ENCODE assay signal across 8 mouse cellular contexts in the genomic region with DNA sequence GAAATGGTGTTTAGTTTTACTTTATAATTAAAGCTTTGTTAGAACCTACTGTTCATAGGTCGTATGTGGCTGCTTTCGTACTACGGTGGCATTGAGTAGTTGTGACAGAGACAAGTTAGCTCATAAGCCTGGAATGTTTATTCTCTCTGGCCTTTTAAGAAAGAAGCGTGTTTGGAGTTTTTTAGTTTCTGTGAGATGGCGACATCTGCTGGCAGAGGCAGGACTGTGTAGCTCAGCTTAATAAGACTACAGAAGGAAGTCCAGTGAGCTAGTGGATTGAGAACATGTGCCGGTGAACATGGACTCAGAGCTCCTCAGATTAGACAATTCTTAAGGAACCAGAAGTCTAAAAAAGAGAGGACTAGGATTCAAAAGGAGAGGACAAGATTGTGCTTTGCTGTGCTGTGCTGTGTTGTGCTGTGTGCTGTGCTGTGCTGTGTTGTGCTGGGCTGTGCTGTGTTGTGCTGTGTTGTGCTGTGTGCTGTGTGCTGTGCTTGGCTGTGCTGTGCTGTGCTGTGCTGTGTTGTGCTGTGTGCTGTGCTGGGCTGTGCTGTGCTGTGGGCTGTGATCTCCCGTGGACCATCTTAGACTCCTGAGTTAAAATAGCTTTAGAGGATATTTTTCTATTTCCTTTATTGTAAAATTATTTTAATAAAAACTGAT. TPM values are rescaled to one million over a fixed set of nuclear protein-coding genes. Genes with fewer than 3 reads are reported as not detected.
DNase-seq lines count a peak whose midpoint lies in the region; ATAC-seq lines count a peak whose summit lies in the region.

No protein-coding gene starts in this region.

- no peak overlapping the region for H3K27ac ChIP-seq in forebrain, embryonic 11.5 days (ENCODE audit: low read depth, low read length)
- H3K27ac ChIP-seq in heart, embryonic 15.5 days = no peak overlapping the region
- H3K27ac ChIP-seq in liver, embryonic 11.5 days (ENCODE audit: low read depth, low read length) = no peak overlapping the region
- no peak overlapping the region for H3K27ac ChIP-seq in stomach, embryonic 16.5 days (ENCODE audit: low read length)

- DNase-seq in CD4-positive, CD25-positive, alpha-beta regulatory T cell, adult 2 months (ENCODE audit: low read depth, low spot score) = peak; percentile 78
- peak; percentile 6 for DNase-seq in c-Kit-negative CD71-positive TER-119-positive erythroid progenitor cells, embryonic 14.5 days (ENCODE audit: low read depth, low spot score)
- peak; percentile 79 for DNase-seq in forebrain, embryonic 11.5 days (ENCODE audit: low spot score)
- peak; percentile 84 for DNase-seq in kidney, postnatal 10 days
- DNase-seq in liver, embryonic 11.5 days (ENCODE audit: low spot score) = no peak
- DNase-seq in neural tube, embryonic 10.5 days (ENCODE audit: extremely low spot score, low spot score) = peak; percentile 64

- no peaks in the 10 kb centered on the region for H3K36me3 ChIP-seq in forebrain, embryonic 11.5 days (ENCODE audit: control insufficient read depth, insufficient read depth, low read length)
- H3K36me3 ChIP-seq in heart, embryonic 15.5 days = peaks cover 11% of the 10 kb centered on the region
- no peaks in the 10 kb centered on the region; the same call in 1 of the 2 replicates for H3K36me3 ChIP-seq in liver, embryonic 11.5 days (ENCODE audit: control insufficient read depth, insufficient read depth, low read length)
- 0 out of 2 replicates have a peak, but pooled peaks cover 3% of the 10 kb centered on the region for H3K36me3 ChIP-seq in stomach, embryonic 16.5 days (ENCODE audit: control insufficient read depth, insufficient read depth, low read length)

- no peaks in the 10 kb centered on the region for H3K4me1 ChIP-seq in forebrain, embryonic 11.5 days (replicated peaks; ENCODE audit: control insufficient read depth, insufficient read depth, low read length)
- peaks cover 2% of the 10 kb centered on the region; the same call in 1 of the 2 replicates for H3K4me1 ChIP-seq in heart, embryonic 15.5 days (replicated peaks)
- no peaks in the 10 kb centered on the region for H3K4me1 ChIP-seq in liver, embryonic 11.5 days (replicated peaks; ENCODE audit: control insufficient read depth, insufficient read depth, low read length)
- H3K4me1 ChIP-seq in stomach, embryonic 16.5 days (ENCODE audit: control insufficient read depth, insufficient read depth, low read length) = peaks cover 3% of the 10 kb centered on the region

- 0 out of 2 replicates have a peak, but pooled peaks have one; percentile 55 for ATAC-seq in forebrain, embryonic 11.5 days (replicated peaks; ENCODE audit: low FRiP score)
- ATAC-seq in heart, embryonic 15.5 days (replicated peaks; ENCODE audit: insufficient number of reproducible peaks, insufficient read depth, low FRiP score, low read depth) = peak; percentile 50
- ATAC-seq in liver, embryonic 11.5 days (replicated peaks; ENCODE audit: low FRiP score) = peak; percentile 45
- ATAC-seq in stomach, embryonic 16.5 days (ENCODE audit: insufficient read depth, low FRiP score) = peak; percentile 86

- H3K27me3 ChIP-seq in forebrain, embryonic 11.5 days (ENCODE audit: control insufficient read depth, insufficient read depth, low read length) = no peaks in the 10 kb centered on the region
- no peaks in the 10 kb centered on the region for H3K27me3 ChIP-seq in heart, embryonic 15.5 days
- H3K27me3 ChIP-seq in liver, embryonic 11.5 days (replicated peaks; ENCODE audit: control insufficient read depth, insufficient read depth, low read length) = no peaks in the 10 kb centered on the region
- no peaks in the 10 kb centered on the region for H3K27me3 ChIP-seq in stomach, embryonic 16.5 days (ENCODE audit: control insufficient read depth, insufficient read depth, low read length)

- no peak overlapping the region for H3K4me2 ChIP-seq in forebrain, embryonic 11.5 days (ENCODE audit: low read depth, low read length, severe bottlenecking)
- no peak overlapping the region for H3K4me2 ChIP-seq in heart, embryonic 15.5 days
- H3K4me2 ChIP-seq in liver, embryonic 11.5 days = no peak overlapping the region
- H3K4me2 ChIP-seq in stomach, embryonic 16.5 days (ENCODE audit: low read depth, low read length) = no peak overlapping the region

- no peaks in the 10 kb centered on the region for H3K9me3 ChIP-seq in forebrain, embryonic 11.5 days (ENCODE audit: control insufficient read depth, low read length)
- H3K9me3 ChIP-seq in heart, embryonic 15.5 days (replicated peaks) = no peaks in the 10 kb centered on the region
- no peaks in the 10 kb centered on the region for H3K9me3 ChIP-seq in liver, embryonic 11.5 days (ENCODE audit: control insufficient read depth, low read length)
- H3K9me3 ChIP-seq in stomach, embryonic 16.5 days (replicated peaks; ENCODE audit: control insufficient read depth, low read length) = no peaks in the 10 kb centered on the region

- no peak overlapping the region for H3K4me3 ChIP-seq in forebrain, embryonic 11.5 days (ENCODE audit: low read depth, low read length)
- H3K4me3 ChIP-seq in heart, embryonic 15.5 days = no peak overlapping the region
- H3K4me3 ChIP-seq in liver, embryonic 11.5 days (ENCODE audit: low read depth, low read length) = no peak overlapping the region
- H3K4me3 ChIP-seq in stomach, embryonic 16.5 days (replicated peaks; ENCODE audit: low read length) = no peak overlapping the region

- WGBS in forebrain, embryonic 11.5 days = 30% methylated on average over 7 of the region's 7 CpGs
- 16% methylated on average over 7 of the region's 7 CpGs for WGBS in heart, embryonic 15.5 days
- WGBS in liver, embryonic 11.5 days = 31% methylated on average over 7 of the region's 7 CpGs
- 17% methylated on average over 7 of the region's 7 CpGs for WGBS in stomach, embryonic 16.5 days

- no peak overlapping the region for H3K9ac ChIP-seq in forebrain, embryonic 11.5 days (ENCODE audit: low read length)
- no peak overlapping the region for H3K9ac ChIP-seq in heart, embryonic 15.5 days
- no peak overlapping the region for H3K9ac ChIP-seq in liver, embryonic 11.5 days (ENCODE audit: low read depth, low read length)
- H3K9ac ChIP-seq in stomach, embryonic 16.5 days (ENCODE audit: low read length) = peak overlapping the region; percentile 16; the same call in 1 of the 2 replicates

RNA-seq across cellular contexts. Expression of gene Ccdc14, which starts 9.9 kb away (rescaled TPM):
- 11.1 and 13.3 TPM in 2 replicates for polyA plus RNA-seq in forebrain, embryonic 11.5 days (2014; fragmentation: Nextera tagmentation; extraction: Ambion mirVana)
- 4.0 and 4.5 TPM in 2 replicates for polyA plus RNA-seq in heart, embryonic 15.5 days (2015; fragmentation: Nextera tagmentation; extraction: Ambion mirVana)
- polyA plus RNA-seq in liver, embryonic 11.5 days (2014; fragmentation: Nextera tagmentation; extraction: Ambion mirVana) = 8.1 and 8.5 TPM in 2 replicates
- 5.3 and 5.6 TPM in 2 replicates for polyA plus RNA-seq in stomach, embryonic 16.5 days (2015; fragmentation: Nextera tagmentation; extraction: Ambion mirVana)

RNA-seq across cellular contexts. Expression of gene Mylk, which starts 44.7 kb away (rescaled TPM):
- 3.9 and 4.7 TPM in 2 replicates for polyA plus RNA-seq in forebrain, embryonic 11.5 days (2014; fragmentation: Nextera tagmentation; extraction: Ambion mirVana)
- polyA plus RNA-seq in heart, embryonic 15.5 days (2015; fragmentation: Nextera tagmentation; extraction: Ambion mirVana) = 10.1 and 22.3 TPM in 2 replicates
- polyA plus RNA-seq in liver, embryonic 11.5 days (2014; fragmentation: Nextera tagmentation; extraction: Ambion mirVana) = 3.9 and 4.4 TPM in 2 replicates
- 354 and 371 TPM in 2 replicates for polyA plus RNA-seq in stomach, embryonic 16.5 days (2015; fragmentation: Nextera tagmentation; extraction: Ambion mirVana)

RNA-seq across cellular contexts. Expression of gene Ropn1, which starts 50.6 kb away (rescaled TPM):
- not detected in 2 replicates for polyA plus RNA-seq in forebrain, embryonic 11.5 days (2014; fragmentation: Nextera tagmentation; extraction: Ambion mirVana)
- polyA plus RNA-seq in heart, embryonic 15.5 days (2015; fragmentation: Nextera tagmentation; extraction: Ambion mirVana) = 0.24 and 0.38 TPM in 2 replicates
- not detected in 2 replicates for polyA plus RNA-seq in liver, embryonic 11.5 days (2014; fragmentation: Nextera tagmentation; extraction: Ambion mirVana)
- polyA plus RNA-seq in stomach, embryonic 16.5 days (2015; fragmentation: Nextera tagmentation; extraction: Ambion mirVana) = not detected in 2 replicates

Comparison
In these comparisons a context has a peak if more than half of its experiments do, and no peak if none do; other contexts are left out.
1. RNA of gene Mylk, which starts 44.7 kb away (polyA plus RNA-seq): 354 to 371 TPM in stomach, embryonic 16.5 days; 10.1 to 22.3 TPM in heart, embryonic 15.5 days, 3.9 to 4.4 TPM in liver, embryonic 11.5 days and 3.9 to 4.7 TPM in forebrain, embryonic 11.5 days; every median in the first group is over 10 times any median in the second.
2. Peak in every context shown above with its lines, with median percentiles within 50 percentile points of each other: ATAC-seq.